Mouse (Mus musculus) small intestine, adult 2 months (tissue): ENCODE data around the gene Sept4. TPM values are rescaled to one million over a fixed set of nuclear protein-coding genes. Genes with fewer than 3 reads are reported as not detected.

Experiments
- H3K27ac ChIP-seq: fragments of 200-500 bp; 2 replicates; pipeline ENCODE4 v1.5.1; 2012; ENCODE audit warnings: low read depth, low read length, control low read depth, inconsistent platforms; ENCODE audit not compliant: insufficient read depth
- H3K27me3 ChIP-seq: fragments of 200-500 bp; 2 replicates; pipeline ENCODE4 v1.6.1; 2012; ENCODE audit warnings: mild to moderate bottlenecking, moderate library complexity, low read length, inconsistent platforms; ENCODE audit not compliant: control insufficient read depth, insufficient read depth
- H3K36me3 ChIP-seq: fragments of 200-500 bp; 2 replicates; pipeline ENCODE4 v1.6.1; 2012; ENCODE audit warnings: mild to moderate bottlenecking, low read length, control low read depth, inconsistent platforms; ENCODE audit not compliant: control insufficient read depth, insufficient read depth
- H3K4me1 ChIP-seq: fragments of 200-500 bp; 2 replicates; pipeline ENCODE4 v1.6.1; 2012; ENCODE audit warnings: low read length, inconsistent platforms, mixed read lengths; ENCODE audit not compliant: control insufficient read depth, insufficient read depth, insufficient read length
- H3K4me3 ChIP-seq: fragments of 200-500 bp; 2 replicates; pipeline ENCODE4 v1.5.1; 2012; ENCODE audit warnings: low read depth, mild to moderate bottlenecking, control low read depth, inconsistent platforms, low read length, moderate library complexity
- CTCF ChIP-seq: fragments of 200-500 bp; IDR thresholded peaks from 2 replicates; pipeline ENCODE4 v1.5.1; 2012; ENCODE audit warnings: low read depth, mild to moderate bottlenecking, control low read depth, inconsistent platforms, low read length, moderate library complexity, mixed read lengths; ENCODE audit not compliant: insufficient replicate concordance, insufficient read length; ENCODE audit errors: extremely low read depth
- POLR2A ChIP-seq: fragments of 200-500 bp; IDR thresholded peaks from 2 replicates; pipeline ENCODE4 v1.6.1; 2012; ENCODE audit warnings: low read depth, mild to moderate bottlenecking, control low read depth, inconsistent platforms, low read length, moderate library complexity
- WGBS: fragments of 180-500 bp; shearing (Covaris S2); methylation state at CpG from one replicate; pipeline ENCODE4 v1.1.7; 2018; 5-methylcytosine and 5-hydroxymethylcytosine counted together
- polyA plus RNA-seq: library from polyadenylated mRNA; depleted of rRNA; stranded (reverse); fragments of >200 nt; gene quantifications from 2 replicates; pipeline ENCODE4 v1.2.3, GENCODE M21; 2012

Gene Sept4
- polyA plus RNA-seq, 1 experiment, result 19.8 TPM

GRCm38 (mm10) chr11:87600322-87600853, 31.7 kb downstream of the Sept4 start:
- H3K4me1 ChIP-seq, result peaks cover 15% of the 10 kb centered on the region
- peak overlapping the region; percentile 58; the same call in 1 of the 2 replicates for H3K27ac ChIP-seq
- TF ChIP-seq POLR2A (no peak), CTCF (no peak)
- H3K4me3 ChIP-seq, result no peak overlapping the region
- H3K36me3 ChIP-seq, result peaks cover 78% of the 10 kb centered on the region
- H3K27me3 ChIP-seq, result no peaks in the 10 kb centered on the region
- WGBS, result 93% methylated on average over 10 of the region's 10 CpGs

DNA sequence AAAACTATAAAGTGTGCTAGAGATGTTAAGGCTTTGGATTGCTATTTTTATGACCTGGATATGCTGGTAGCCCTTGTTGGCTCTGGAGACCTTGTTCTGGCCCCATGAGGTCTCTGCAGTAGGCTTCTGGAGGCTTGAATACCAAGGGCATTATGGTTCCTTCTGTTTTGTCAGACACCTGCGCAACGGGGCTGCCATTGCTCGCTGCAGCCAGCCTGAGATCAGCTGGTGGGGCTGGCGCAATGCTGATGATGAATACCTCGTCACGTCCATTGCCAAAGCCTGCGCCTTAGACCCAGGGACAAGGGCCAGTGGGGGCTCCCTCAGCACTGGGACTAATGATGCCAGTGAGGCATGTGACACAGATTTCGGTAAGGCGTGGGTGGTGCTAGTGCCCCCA, 33.5 kb downstream of the Sept4 start:
- no peak for TF ChIP-seq CTCF
- no peak for TF ChIP-seq POLR2A
- peaks cover 12% of the 10 kb centered on the region for H3K4me1 ChIP-seq
- H3K36me3 ChIP-seq, result peaks cover 92% of the 10 kb centered on the region
- WGBS, result 96% methylated on average over 9 of the region's 9 CpGs
- no peak overlapping the region for H3K4me3 ChIP-seq
- H3K27ac ChIP-seq, result no peak overlapping the region
- H3K27me3 ChIP-seq, result no peaks in the 10 kb centered on the region

- 91% methylated on average over 2 of the region's 2 CpGs for WGBS
- H3K36me3 ChIP-seq, result peaks cover 88% of the 10 kb centered on the region
Observed at GRCm38 (mm10) chr11:87603571-87603970, 34.9 kb downstream of the Sept4 start.

DNA sequence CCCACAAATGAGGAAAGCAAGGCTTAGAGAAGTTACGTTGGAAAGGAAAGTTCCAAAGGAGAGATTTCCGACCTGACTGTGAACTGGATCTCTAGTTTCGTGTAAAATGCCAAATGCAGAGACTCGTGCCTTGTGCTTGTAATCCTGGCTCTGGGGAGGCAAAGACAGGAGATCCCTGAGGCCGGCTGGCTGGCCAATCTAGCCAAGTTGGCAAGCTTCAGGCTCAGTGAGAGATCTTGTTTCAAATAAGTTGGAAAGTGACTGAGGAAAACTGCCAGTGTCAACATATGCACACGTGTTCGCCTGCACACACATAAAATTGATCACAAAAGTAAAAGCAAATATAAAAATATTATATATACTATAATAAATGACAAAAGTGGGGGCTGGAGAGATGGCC, 40.6 kb downstream of the Sept4 start:
- TF ChIP-seq POLR2A (no peak), CTCF (no peak)
- Histone ChIP-seq H3K27me3 (no peaks in the 10 kb centered on the region), H3K4me3 (no peak overlapping the region), H3K36me3 (peaks cover 82% of the 10 kb centered on the region), H3K4me1 (no peaks in the 10 kb centered on the region), H3K27ac (no peak overlapping the region)
- 88% methylated on average over 7 of the region's 7 CpGs for WGBS

More at GRCm38 (mm10) chr11:87603571-87603970, 34.9 kb downstream of the Sept4 start:
- Histone ChIP-seq H3K4me3 (no peak overlapping the region), H3K27ac (no peak overlapping the region), H3K27me3 (no peaks in the 10 kb centered on the region), H3K4me1 (peaks cover 11% of the 10 kb centered on the region)
- no peak for TF ChIP-seq CTCF
- TF ChIP-seq POLR2A, result no peak

DNA sequence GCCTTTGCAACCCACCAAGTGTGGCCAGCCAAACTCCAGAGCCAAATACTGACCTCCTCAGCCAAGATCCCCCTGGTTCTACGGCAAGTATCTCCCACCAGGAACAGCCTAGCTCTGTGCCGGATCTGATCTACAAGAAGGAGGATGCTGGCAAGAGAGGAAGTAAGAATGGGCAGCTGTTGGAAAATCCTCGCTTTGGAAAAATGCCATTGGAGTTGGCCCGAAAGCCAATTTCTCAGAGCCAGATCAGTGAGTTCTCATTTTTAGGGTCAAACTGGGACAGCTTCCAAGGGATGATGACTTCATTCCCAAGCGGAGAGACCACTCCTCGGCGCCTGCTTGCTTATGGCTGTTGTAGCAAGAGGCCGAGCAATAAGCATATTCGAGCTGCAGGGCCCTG, 42.8 kb downstream of the Sept4 start:
- Histone ChIP-seq H3K4me1 (no peaks in the 10 kb centered on the region), H3K27me3 (no peaks in the 10 kb centered on the region), H3K27ac (no peak overlapping the region), H3K36me3 (peaks cover 81% of the 10 kb centered on the region), H3K4me3 (no peak overlapping the region)
- WGBS, result 85% methylated on average over 9 of the region's 9 CpGs
- TF ChIP-seq CTCF (no peak), POLR2A (no peak)

DNA sequence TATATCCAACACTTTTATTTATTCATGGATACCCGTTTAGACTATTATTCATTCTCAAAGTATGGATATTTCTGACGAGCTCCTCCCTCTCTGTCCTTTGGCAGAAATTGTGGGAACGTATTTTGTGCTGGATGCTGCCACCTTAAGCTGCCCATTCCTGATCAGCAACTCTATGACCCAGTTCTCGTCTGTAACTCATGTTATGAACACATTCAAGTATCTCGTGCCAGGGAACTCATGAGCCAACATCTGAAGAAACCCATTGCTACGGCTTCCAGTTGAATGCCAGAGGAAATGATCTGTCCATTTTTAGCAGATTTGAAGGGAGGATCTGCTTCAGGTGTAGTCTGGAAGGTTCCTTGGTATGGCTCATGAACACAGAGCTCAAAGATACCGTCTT, 45.3 kb downstream of the Sept4 start:
- Histone ChIP-seq H3K36me3 (peaks cover 82% of the 10 kb centered on the region), H3K4me1 (no peaks in the 10 kb centered on the region), H3K27ac (no peak overlapping the region), H3K27me3 (no peaks in the 10 kb centered on the region), H3K4me3 (no peak overlapping the region)
- 87% methylated on average over 7 of the region's 7 CpGs for whole genome bisulfite sequencing
- TF ChIP-seq CTCF, result no peak
- TF ChIP-seq POLR2A, result no peak

DNA sequence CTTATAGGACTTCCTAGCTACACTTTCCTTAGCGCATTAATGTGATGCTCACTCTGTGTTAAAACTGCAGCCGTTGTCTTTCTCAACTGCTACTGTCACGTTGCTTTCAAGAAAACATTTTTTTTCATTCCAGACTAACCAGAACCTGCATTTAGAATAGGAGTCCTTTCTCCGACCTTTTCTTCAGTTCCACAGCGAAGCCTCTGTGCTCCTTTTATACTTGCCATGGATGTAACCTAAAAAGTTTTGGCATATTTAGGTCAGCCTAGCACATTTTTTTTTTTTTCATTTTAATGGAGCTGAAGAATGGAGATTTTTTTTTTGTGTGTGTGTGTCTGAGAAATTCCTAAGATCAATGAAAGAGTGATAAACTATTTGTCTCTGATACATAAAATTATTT, 46.8 kb downstream of the Sept4 start:
- H3K36me3 ChIP-seq, result peaks cover 76% of the 10 kb centered on the region
- 91% methylated on average over 5 of the region's 5 CpGs for WGBS
- H3K4me3 ChIP-seq, result no peak overlapping the region
- no peaks in the 10 kb centered on the region for H3K27me3 ChIP-seq
- TF ChIP-seq POLR2A, result no peak
- no peak for TF ChIP-seq CTCF
- no peaks in the 10 kb centered on the region for H3K4me1 ChIP-seq
- H3K27ac ChIP-seq, result no peak overlapping the region
